Mouse (Mus musculus): ENCODE data around the gene Unc5c.

DNA sequence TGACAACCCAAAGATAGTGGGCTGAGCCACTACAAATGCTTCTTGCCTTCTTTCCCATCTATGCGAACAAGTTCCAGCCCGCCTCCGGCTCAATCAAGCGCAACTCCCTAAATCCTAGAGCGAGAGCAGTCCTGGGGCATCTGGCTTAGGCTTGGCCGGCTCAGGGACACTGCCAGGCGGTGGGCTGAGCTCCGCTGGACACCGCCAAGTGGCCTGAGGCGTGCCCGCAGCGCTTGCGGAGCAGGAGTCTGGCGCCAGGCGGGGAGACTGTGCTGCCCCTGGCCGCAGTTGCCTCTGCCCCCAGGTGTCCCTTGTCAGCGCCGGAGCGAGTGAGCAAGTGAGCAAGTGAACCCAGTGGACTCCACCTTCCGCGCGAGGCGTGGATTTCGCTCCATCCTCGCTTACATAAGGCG, 319 bp upstream of the Unc5c start:
- TF ChIP-seq ZC3H11A (IDR thresholded peaks at IDR 0.05; ENCODE audit: low read depth, low read length): no peak
- no peak for TF ChIP-seq CTCF (IDR thresholded peaks at IDR 0.05 in 2 of 3, conservative IDR thresholded peaks at IDR 0.05 in 1 of 3; ENCODE audit: control insufficient read depth in 1 of 3, insufficient read depth in 1 of 3, low read depth in 2 of 3, low read length in 3 of 3, poor library complexity in 1 of 3, severe bottlenecking in 1 of 3)
